Mouse (Mus musculus): Measurements from ENCODE around the gene Katna1.

DNA sequence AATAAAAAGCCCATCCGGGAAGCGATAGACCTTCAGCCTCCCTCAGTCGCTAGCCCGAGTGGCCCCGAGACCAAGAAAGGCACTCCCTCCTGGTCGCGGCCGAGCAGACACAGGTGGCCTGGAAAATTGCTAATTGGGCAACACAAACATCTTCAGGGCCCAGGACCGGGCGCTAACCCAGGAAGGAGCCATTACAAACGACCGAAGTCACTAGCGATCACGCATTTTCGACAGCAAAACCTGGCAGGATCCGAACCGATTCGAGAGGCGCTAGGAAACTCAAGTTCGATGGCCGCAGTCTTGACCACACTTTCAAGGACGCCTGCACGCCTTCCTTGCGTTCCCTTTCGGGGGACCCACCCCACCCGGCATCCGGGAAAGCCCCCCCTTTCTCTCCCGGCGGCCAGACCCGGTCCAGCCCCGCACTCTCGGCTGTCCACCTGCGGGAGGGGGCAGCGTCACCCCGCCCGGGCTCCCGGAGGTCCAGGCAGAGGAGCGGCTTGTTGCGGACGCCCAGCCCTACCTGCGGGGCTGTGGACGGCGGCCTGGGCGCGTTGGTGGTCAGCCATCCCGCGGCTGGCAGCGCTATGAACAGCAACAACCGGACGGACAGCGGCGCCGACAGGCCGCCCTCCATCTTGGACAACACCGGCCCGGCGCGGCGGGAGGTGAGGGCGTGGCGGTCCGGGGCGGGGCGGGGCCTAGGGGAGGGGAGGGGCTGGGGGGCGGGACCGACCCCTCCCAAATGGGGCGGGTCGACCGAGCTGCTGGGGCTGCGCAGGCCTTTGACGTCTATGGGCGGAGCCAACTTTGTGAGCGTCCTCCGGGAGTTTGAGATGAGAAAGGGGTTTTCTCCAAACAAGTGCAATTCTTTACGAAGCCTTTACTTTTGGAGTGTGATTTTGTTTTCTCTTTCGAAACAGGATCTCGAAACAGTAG, 54.7 kb downstream of the Katna1 start:
- TF ChIP-seq ZC3H11A (IDR thresholded peaks at IDR 0.05; ENCODE audit: borderline replicate concordance, low read depth, low read length) (no peak), ZNF384 (IDR thresholded peaks at IDR 0.05; ENCODE audit: low read depth, low read length) (no peak), HCFC1 (IDR thresholded peaks at IDR 0.05; ENCODE audit: borderline replicate concordance, insufficient read depth, low read length) (no peak), MAFK (IDR thresholded peaks at IDR 0.05; ENCODE audit: insufficient read depth, low read depth, low read length) (no peak)

Measured in ES-E14 (cell line).